Mouse (Mus musculus): Measurements from ENCODE around the gene Tenm2.

DNA sequence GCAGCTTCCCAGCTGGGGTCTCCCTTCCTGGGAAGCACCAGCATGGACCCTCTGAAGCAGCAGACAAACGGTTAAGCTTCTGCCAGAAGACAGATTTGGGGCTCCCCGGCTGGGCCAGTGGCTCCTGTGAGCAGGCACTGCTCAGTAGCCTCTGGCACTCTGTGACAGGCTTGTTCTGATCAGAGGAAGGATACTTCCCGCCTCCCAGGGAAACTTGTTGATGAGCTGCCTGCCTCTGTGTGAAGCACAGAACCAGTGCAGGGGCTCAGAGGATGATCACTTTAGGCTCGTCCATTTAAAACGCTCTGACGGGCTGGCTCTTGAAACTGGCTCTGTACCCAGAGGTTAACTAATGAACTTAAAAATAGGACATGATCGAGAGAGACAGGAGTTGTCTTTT is 723.3 kb downstream of the Tenm2 start:
- TF ChIP-seq CTCF (conservative IDR thresholded peaks at IDR 0.05; ENCODE audit: insufficient read depth, insufficient read length, low read depth, low read length) (no peak), POLR2A (IDR thresholded peaks at IDR 0.05; ENCODE audit: low read depth, low read length) (no peak)

Data from kidney, adult 2 months (tissue).